Mouse (Mus musculus): ENCODE data around the gene Cyp2c70. TPM values are rescaled to one million over a fixed set of nuclear protein-coding genes. Genes with fewer than 3 reads are reported as not detected.
"Not testable (repeated sequence)": the region's sequence is repeated elsewhere in the genome, so short reads cannot be mapped to it uniquely, and the experiment has no call there.

Cyp2c70 gene
- total RNA-seq (2015) (not detected in 2 replicates), total RNA-seq (2017) (not detected in 2 replicates)

GRCm38 (mm10) chr19:40187160-40187559, at the start of gene Cyp2c70:
TSS of gene Cyp2c70 (minus strand) at chr19:40187333.
- no peak for ATAC-seq (replicated peaks; ENCODE audit: poor library complexity)

GRCm38 (mm10) chr19:40232560-40232959, 45.4 kb upstream of the Cyp2c70 start:
- peak; percentile 17; the same call in 1 of the 2 replicates for ATAC-seq (replicated peaks; ENCODE audit: poor library complexity)

DNA sequence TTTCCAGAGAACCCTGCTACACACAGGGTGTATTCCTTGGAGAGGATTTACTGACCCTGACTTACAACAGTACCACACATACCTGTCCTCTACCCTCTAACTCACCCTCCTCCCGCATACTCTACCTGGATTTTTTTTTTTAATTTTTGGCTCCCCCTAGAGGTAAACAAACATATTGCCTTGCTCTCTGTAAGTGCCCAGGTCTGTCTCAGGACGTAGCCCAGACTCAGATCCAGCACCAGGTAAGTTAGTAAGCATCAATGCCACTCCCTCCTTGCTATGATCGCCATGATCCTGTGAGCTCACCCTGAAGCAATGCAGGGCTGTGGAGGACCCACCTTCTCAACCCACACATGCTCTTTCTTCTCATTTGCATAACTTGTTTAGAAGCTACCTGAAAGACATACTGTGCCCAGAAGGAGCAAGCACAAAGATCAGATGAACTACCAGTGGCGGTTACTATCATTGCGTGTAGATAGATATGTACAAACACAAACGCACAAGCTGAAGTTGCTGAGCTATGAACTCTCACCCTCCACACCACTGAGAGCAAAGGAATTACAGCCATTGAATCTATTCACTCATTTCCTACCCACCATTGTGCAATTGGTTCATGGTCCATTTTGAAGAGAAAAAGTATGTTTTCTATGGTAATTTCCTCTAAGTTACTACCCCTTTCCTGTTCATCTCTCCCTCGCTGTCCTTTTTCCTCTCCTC, 44.9 kb upstream of the Cyp2c70 start:
- peak; percentile 64 for ATAC-seq (replicated peaks; ENCODE audit: poor library complexity)

- no peak for ATAC-seq (replicated peaks; ENCODE audit: poor library complexity)
These were observed 44.1 kb upstream of the Cyp2c70 start for GRCm38 (mm10) chr19:40231074-40231738.

DNA sequence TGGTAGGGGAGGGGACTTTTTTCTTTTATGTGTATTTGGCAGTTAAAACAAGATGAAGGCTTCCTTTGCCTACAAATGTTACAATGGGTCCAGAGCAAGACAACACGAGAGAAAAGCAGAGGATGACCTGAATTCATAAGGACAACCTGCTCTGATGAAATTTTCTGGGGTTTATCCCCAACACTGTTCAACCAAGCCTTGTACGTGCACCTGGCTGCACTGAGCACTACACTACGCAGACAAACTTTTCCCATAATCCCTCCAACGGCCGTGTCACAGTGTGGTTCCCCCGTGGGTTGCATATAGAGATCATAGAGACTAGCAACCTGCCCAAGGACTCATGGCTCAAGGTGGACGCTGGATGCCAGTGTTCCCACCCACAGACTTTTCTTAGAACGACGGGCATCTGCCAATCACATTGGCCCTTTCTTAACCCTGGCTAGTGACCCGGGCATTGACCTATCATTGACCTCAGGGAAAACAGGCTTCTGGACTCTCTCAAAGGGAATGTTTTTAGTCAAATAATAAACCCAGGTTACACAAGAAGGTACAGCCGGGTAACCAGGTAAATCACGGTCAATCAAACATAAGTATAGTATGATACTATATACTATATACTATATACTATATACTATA, 39.5 kb upstream of the Cyp2c70 start:
- no peak for ATAC-seq (replicated peaks; ENCODE audit: poor library complexity)

GRCm38 (mm10) chr19:40225761-40226110, 38.6 kb upstream of the Cyp2c70 start:
- ATAC-seq (replicated peaks; ENCODE audit: poor library complexity), result no peak

- peak; percentile 95 for ATAC-seq (replicated peaks; ENCODE audit: poor library complexity)
These were observed 38.1 kb upstream of the Cyp2c70 start for GRCm38 (mm10) chr19:40225102-40225760.

DNA sequence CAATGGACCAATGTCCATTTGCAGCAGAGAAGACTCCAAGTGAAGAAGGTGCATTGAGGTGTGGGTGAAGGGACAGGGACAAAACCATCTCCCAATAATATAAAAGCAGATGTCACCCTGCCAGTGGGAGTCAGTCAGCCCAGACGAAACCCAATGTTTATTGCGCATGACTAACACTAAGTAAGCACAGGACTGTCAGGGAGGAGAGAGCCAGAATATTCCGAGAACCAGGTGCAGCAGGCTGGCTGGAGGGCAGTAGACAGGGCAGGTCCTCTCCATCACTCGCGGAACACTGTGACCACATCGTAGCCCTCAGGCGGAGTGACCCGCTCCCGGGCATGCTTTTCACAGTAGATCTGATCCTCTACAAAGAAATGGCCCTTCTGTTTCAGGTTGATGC, 35.2 kb upstream of the Cyp2c70 start:
- ATAC-seq (replicated peaks; ENCODE audit: poor library complexity), result not testable (repeated sequence)

- no peak for ATAC-seq (replicated peaks; ENCODE audit: poor library complexity)
These were observed 33.7 kb upstream of the Cyp2c70 start for GRCm38 (mm10) chr19:40220878-40221277.

- not testable (repeated sequence) for ATAC-seq (replicated peaks; ENCODE audit: poor library complexity)
These were observed 15.8 kb upstream of the Cyp2c70 start for GRCm38 (mm10) chr19:40202947-40203346.

- ATAC-seq (replicated peaks; ENCODE audit: poor library complexity), result no peak
These were observed 3.5 kb upstream of the Cyp2c70 start for GRCm38 (mm10) chr19:40190596-40190995.

DNA sequence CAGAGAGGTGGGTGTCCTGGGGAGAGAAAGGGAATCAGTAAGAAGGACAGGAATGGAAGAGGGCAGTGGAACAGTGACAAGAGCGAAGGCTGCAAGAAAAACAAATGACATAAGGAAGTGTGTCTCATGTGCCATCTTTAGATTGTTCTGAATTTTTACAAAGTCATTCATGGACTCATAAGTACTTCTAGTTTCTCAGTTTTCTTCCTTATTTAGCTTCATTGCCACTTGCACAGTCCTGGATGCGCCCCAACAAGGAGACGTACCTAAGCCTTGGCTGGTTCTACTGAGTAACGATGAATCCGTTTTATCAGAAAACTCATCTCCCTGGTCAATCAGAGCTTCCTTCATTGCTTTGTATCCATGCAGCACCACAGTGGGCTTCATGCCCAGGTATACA, 3.5 kb downstream of the Cyp2c70 start:
- no peak for ATAC-seq (replicated peaks; ENCODE audit: poor library complexity)

GRCm38 (mm10) chr19:40178311-40178710, 8.8 kb downstream of the Cyp2c70 start:
- ATAC-seq (replicated peaks; ENCODE audit: poor library complexity), result no peak

GRCm38 (mm10) chr19:40168391-40168790, 18.7 kb downstream of the Cyp2c70 start:
- not testable (repeated sequence) for ATAC-seq (replicated peaks; ENCODE audit: poor library complexity)

GRCm38 (mm10) chr19:40126996-40127395, 60.1 kb downstream of the Cyp2c70 start:
- not testable (repeated sequence) for ATAC-seq (replicated peaks; ENCODE audit: poor library complexity)

- not testable (repeated sequence) for ATAC-seq (replicated peaks; ENCODE audit: poor library complexity)
These were observed 62.0 kb downstream of the Cyp2c70 start for GRCm38 (mm10) chr19:40125165-40125564.

DNA sequence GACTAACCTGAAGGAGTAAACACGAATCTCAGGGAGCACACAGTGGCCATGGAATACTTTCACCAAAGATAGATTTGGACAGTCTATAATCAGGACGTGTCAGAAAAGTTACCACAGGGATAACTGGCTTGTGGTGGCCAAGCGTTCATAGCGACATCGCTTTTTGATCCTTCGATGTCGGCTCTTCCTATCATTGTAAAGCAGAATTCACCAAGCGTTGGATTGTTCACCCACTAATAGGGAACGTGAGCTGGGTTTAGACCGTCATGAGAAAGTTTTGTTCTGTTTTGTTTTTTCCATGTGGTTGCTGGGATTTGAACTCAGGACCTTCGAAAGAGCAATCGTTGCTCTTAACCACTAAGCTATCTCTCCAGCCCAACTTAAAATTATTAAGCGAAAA, 67.5 kb downstream of the Cyp2c70 start:
- not testable (repeated sequence) for ATAC-seq (replicated peaks; ENCODE audit: poor library complexity)

Measured in megakaryocyte progenitor cell, adult 5-6 weeks (primary cell).